ENCODE assay signal across 35 mouse cellular contexts in genomic region chr15:20463601-20464000, GRCm38 (mm10). TPM values are rescaled to one million over a fixed set of nuclear protein-coding genes. Genes with fewer than 3 reads are reported as not detected.
DNase-seq lines count a peak whose midpoint lies in the region; ATAC-seq and TF ChIP-seq lines count a peak whose summit lies in the region.
"Had no signal": no experiment of that assay in that cellular context is flagged by ENCODE, and none has a peak within 500 bp of the region (broad histone marks: within the 10 kb centered on the region; RNA-seq: fewer than 3 reads in every experiment).

No protein-coding gene starts in this region.

- H3K4me1 ChIP-seq in forebrain, postnatal 0 days (ENCODE audit: insufficient read depth) = no peaks in the 10 kb centered on the region
- no peaks in the 10 kb centered on the region for H3K4me1 ChIP-seq in forebrain, embryonic 15.5 days
- no peaks in the 10 kb centered on the region for H3K4me1 ChIP-seq in kidney, postnatal 0 days (replicated peaks; ENCODE audit: insufficient read depth, low read length)
- H3K4me1 ChIP-seq in stomach, embryonic 15.5 days = no peaks in the 10 kb centered on the region
- H3K4me1 ChIP-seq: embryonic facial prominence, embryonic 15.5 days; forebrain, embryonic 12.5 days; heart, embryonic 13.5 days; hindbrain, embryonic 15.5 days; limb, embryonic 10.5 days; limb, embryonic 15.5 days; liver, embryonic 13.5 days; neural tube, embryonic 12.5 days had no signal

- H3K9ac ChIP-seq in forebrain, postnatal 0 days = no peak overlapping the region
- no peak overlapping the region for H3K9ac ChIP-seq in forebrain, embryonic 15.5 days (replicated peaks)
- no peak overlapping the region for H3K9ac ChIP-seq in kidney, postnatal 0 days (ENCODE audit: low read depth, low read length)
- H3K9ac ChIP-seq in stomach, embryonic 15.5 days = no peak overlapping the region
- H3K9ac ChIP-seq: embryonic facial prominence, embryonic 15.5 days; forebrain, embryonic 12.5 days; heart, embryonic 13.5 days; hindbrain, embryonic 15.5 days; limb, embryonic 15.5 days; liver, embryonic 13.5 days; neural tube, embryonic 12.5 days had no signal

- H3K27me3 ChIP-seq in forebrain, postnatal 0 days (ENCODE audit: insufficient read depth, low read length) = no peaks in the 10 kb centered on the region
- no peaks in the 10 kb centered on the region for H3K27me3 ChIP-seq in forebrain, embryonic 15.5 days
- no peaks in the 10 kb centered on the region for H3K27me3 ChIP-seq in kidney, postnatal 0 days (ENCODE audit: insufficient read depth, low read length)
- H3K27me3 ChIP-seq in stomach, embryonic 15.5 days (replicated peaks) = no peaks in the 10 kb centered on the region
- H3K27me3 ChIP-seq: embryonic facial prominence, embryonic 15.5 days; forebrain, embryonic 12.5 days; heart, embryonic 13.5 days; hindbrain, embryonic 15.5 days; limb, embryonic 15.5 days; liver, embryonic 13.5 days; neural tube, embryonic 12.5 days; Patski had no signal

- peak; percentile 81 for ATAC-seq in forebrain, postnatal 0 days
- no peak for ATAC-seq in forebrain, embryonic 15.5 days (replicated peaks)
- ATAC-seq in kidney, postnatal 0 days (replicated peaks; ENCODE audit: low FRiP score, low read depth) = no peak
- ATAC-seq in stomach, embryonic 15.5 days (ENCODE audit: insufficient read depth, low FRiP score, low read depth) = peak; percentile 35; the same call in 1 of the 2 replicates
- ATAC-seq: midbrain, embryonic 16.5 days; Patski had no signal

- no peak overlapping the region for H3K4me2 ChIP-seq in forebrain, postnatal 0 days (ENCODE audit: low read depth)
- no peak overlapping the region for H3K4me2 ChIP-seq in forebrain, embryonic 15.5 days (replicated peaks)
- no peak overlapping the region for H3K4me2 ChIP-seq in kidney, postnatal 0 days (ENCODE audit: low read length)
- H3K4me2 ChIP-seq in stomach, embryonic 15.5 days = no peak overlapping the region
- H3K4me2 ChIP-seq: embryonic facial prominence, embryonic 15.5 days; forebrain, embryonic 12.5 days; heart, embryonic 13.5 days; hindbrain, embryonic 15.5 days; limb, embryonic 15.5 days; liver, embryonic 13.5 days; neural tube, embryonic 12.5 days had no signal

- peak; percentile 22 for DNase-seq in forebrain, postnatal 0 days
- peak; percentile 29 for DNase-seq in kidney, postnatal 0 days (ENCODE audit: low spot score)
- DNase-seq in kidney, postnatal 14 days = no peak
- peak; percentile 36 for DNase-seq in brain, adult 2 months (ENCODE audit: low read depth, low spot score)
- no peak for DNase-seq in adrenal gland, postnatal 4 days (ENCODE audit: low spot score in 2 of 2)
- DNase-seq: adrenal gland, postnatal 10 days; cerebellum, adult 18-20 months; cerebellum, postnatal 10 days; gastrocnemius, postnatal 10 days; kidney, adult 9 months; kidney, postnatal 4 days; liver, embryonic 13.5 days; lung, adult 18-20 months; lung, postnatal 10 days; right cerebral cortex, adult 18-20 months; right cerebral cortex, postnatal 4 days; thymus, postnatal 25 days had no signal

- 57% methylated on average over 1 of the region's 1 CpGs for WGBS in forebrain, postnatal 0 days
- WGBS in forebrain, embryonic 15.5 days = 65% methylated on average over 1 of the region's 1 CpGs
- 66% methylated on average over 1 of the region's 1 CpGs for WGBS in kidney, postnatal 0 days
- 53% methylated on average over 1 of the region's 1 CpGs for WGBS in stomach, embryonic 15.5 days

- no peaks in the 10 kb centered on the region for H3K36me3 ChIP-seq in forebrain, postnatal 0 days (ENCODE audit: insufficient read depth)
- H3K36me3 ChIP-seq in forebrain, embryonic 15.5 days = no peaks in the 10 kb centered on the region
- H3K36me3 ChIP-seq in kidney, postnatal 0 days (ENCODE audit: insufficient read depth, low read length) = no peaks in the 10 kb centered on the region
- H3K36me3 ChIP-seq in stomach, embryonic 15.5 days = no peaks in the 10 kb centered on the region
- H3K36me3 ChIP-seq: embryonic facial prominence, embryonic 15.5 days; forebrain, embryonic 12.5 days; heart, embryonic 13.5 days; hindbrain, embryonic 15.5 days; limb, embryonic 10.5 days; limb, embryonic 15.5 days; liver, embryonic 13.5 days; neural tube, embryonic 12.5 days had no signal

- H3K27ac ChIP-seq in forebrain, postnatal 0 days (ENCODE audit: low read depth, low read length) = no peak overlapping the region
- no peak overlapping the region for H3K27ac ChIP-seq in forebrain, embryonic 15.5 days (replicated peaks)
- H3K27ac ChIP-seq in kidney, postnatal 0 days = no peak overlapping the region
- no peak overlapping the region for H3K27ac ChIP-seq in stomach, embryonic 15.5 days
- H3K27ac ChIP-seq: embryonic facial prominence, embryonic 15.5 days; forebrain, embryonic 12.5 days; heart, embryonic 13.5 days; hindbrain, embryonic 15.5 days; limb, embryonic 10.5 days; limb, embryonic 15.5 days; liver, embryonic 13.5 days; neural tube, embryonic 12.5 days had no signal

- no peak for TF ChIP-seq CTCF in forebrain, postnatal 0 days (IDR thresholded peaks at IDR 0.05; ENCODE audit: low read depth)
- TF ChIP-seq CTCF in kidney, postnatal 0 days (IDR thresholded peaks at IDR 0.05; ENCODE audit: low read depth) = no peak

- no peak overlapping the region for H3K4me3 ChIP-seq in forebrain, postnatal 0 days (ENCODE audit: low read depth, low read length)
- H3K4me3 ChIP-seq in forebrain, embryonic 15.5 days = no peak overlapping the region
- no peak overlapping the region for H3K4me3 ChIP-seq in kidney, postnatal 0 days (replicated peaks; ENCODE audit: low read depth, low read length)
- H3K4me3 ChIP-seq in stomach, embryonic 15.5 days (replicated peaks) = no peak overlapping the region
- H3K4me3 ChIP-seq: embryonic facial prominence, embryonic 15.5 days; forebrain, embryonic 12.5 days; heart, embryonic 13.5 days; hindbrain, embryonic 15.5 days; limb, embryonic 10.5 days; limb, embryonic 15.5 days; liver, embryonic 13.5 days; myocyte; neural tube, embryonic 12.5 days had no signal

- no peaks in the 10 kb centered on the region for H3K9me3 ChIP-seq in forebrain, postnatal 0 days (ENCODE audit: low read length)
- no peaks in the 10 kb centered on the region for H3K9me3 ChIP-seq in forebrain, embryonic 15.5 days
- no peaks in the 10 kb centered on the region for H3K9me3 ChIP-seq in kidney, postnatal 0 days (replicated peaks; ENCODE audit: low read length)
- H3K9me3 ChIP-seq in stomach, embryonic 15.5 days = no peaks in the 10 kb centered on the region
- H3K9me3 ChIP-seq: embryonic facial prominence, embryonic 15.5 days; forebrain, embryonic 12.5 days; heart, embryonic 13.5 days; hindbrain, embryonic 15.5 days; limb, embryonic 10.5 days; limb, embryonic 15.5 days; liver, embryonic 13.5 days; neural tube, embryonic 12.5 days had no signal

RNA-seq across cellular contexts. Expression of gene Cdh12, which starts 14.5 kb away (rescaled TPM):
- 13.8 and 14.3 TPM in 2 replicates for total RNA-seq in forebrain, postnatal 0 days (2014; rRNA removed)
- 5.0 and 9.0 TPM in 2 replicates for polyA plus RNA-seq in forebrain, postnatal 0 days (2015; fragmentation: Nextera tagmentation; extraction: Ambion mirVana)
- polyA plus RNA-seq in forebrain, embryonic 15.5 days (2015; fragmentation: Nextera tagmentation; extraction: Ambion mirVana) = 4.1 and 5.6 TPM in 2 replicates
- 0.01 TPM in 1 of 2 replicates, not detected in the other for polyA plus RNA-seq in kidney, postnatal 0 days (2015; fragmentation: Nextera tagmentation; extraction: Ambion mirVana)
- polyA plus RNA-seq in stomach, embryonic 15.5 days (2015; fragmentation: Nextera tagmentation; extraction: Ambion mirVana) = 0.50 and 0.98 TPM in 2 replicates
- under 1 TPM; 0.22 to 0.40 TPM for total RNA-seq in adrenal gland, postnatal 4 days (2021)
- total RNA-seq: common myeloid progenitor, adult 5-6 weeks; heart, adult 8-10 months; hematopoietic stem cell, adult 5-6 weeks; MEL had no signal
- polyA plus RNA-seq: gonadal fat pad, adult 2 months; liver, embryonic 13.5 days; myocyte; Patski; spleen, adult 2 months had no signal

Comparison
In these comparisons a context has a peak if more than half of its experiments do, and no peak if none do; other contexts are left out.
1. ATAC-seq: peak in forebrain, postnatal 0 days (single experiment) and stomach, embryonic 15.5 days (single experiment); none in forebrain, embryonic 15.5 days (single experiment) and kidney, postnatal 0 days (single experiment).
2. DNase-seq: peak in forebrain, postnatal 0 days (single experiment), kidney, postnatal 0 days (single experiment) and brain, adult 2 months (single experiment); none in kidney, postnatal 14 days (single experiment) and adrenal gland, postnatal 4 days (0 of 2).